Mouse (Mus musculus) layer of hippocampus, postnatal 14 days (tissue): Measurements from ENCODE around the gene Ap1ar. TPM values are rescaled to one million over a fixed set of nuclear protein-coding genes. Genes with fewer than 3 reads are reported as not detected.

Experiments used
- DNase-seq, 2 experiments: peaks; one replicate each; pipeline ENCODE4 v3.0.0; 2021 to 2022; ENCODE audit warnings: low spot score in 2 of 2, mixed read lengths in 1 of 2
- total RNA-seq, 2 experiments: library from RNA; stranded (reverse); gene quantifications; 2 replicates each; pipeline ENCODE4 v1.2.3; 2021

Gene Ap1ar
- total RNA-seq, 2 experiments from 2014 or later: 67.6 to 68.7 TPM

- DNase-seq: peak; percentile 46 to 73
Measured at GRCm38 (mm10) chr3:127759212-127759611, 78.1 kb downstream of the Ap1ar start.

DNA sequence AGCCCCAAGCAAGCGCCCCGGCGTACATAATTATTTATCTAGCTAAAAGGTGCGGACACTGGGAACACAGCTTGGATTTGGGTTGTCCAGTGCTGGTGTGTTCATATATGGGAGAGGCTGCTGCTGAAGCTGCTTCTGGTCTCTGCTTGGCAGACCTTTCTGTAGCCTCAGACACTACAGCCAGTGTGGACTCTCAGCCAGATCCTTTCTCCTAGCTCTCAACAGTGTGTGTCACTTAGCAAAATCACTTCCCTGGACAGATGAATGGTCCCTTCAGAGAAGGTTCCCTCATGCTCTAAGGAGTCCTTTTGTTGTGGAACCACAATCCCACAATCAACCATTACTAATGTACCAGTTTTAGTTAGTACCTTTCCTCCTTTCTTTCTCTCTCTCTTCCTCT is 78.5 kb downstream of the Ap1ar start:
- no peak for DNase-seq

GRCm38 (mm10) chr3:127757886-127758301 is 79.4 kb downstream of the Ap1ar start:
- DNase-seq: no peak

Other genes with a start within 250 kb of the Ap1ar start
- gene Neurog2, start 204.4 kb downstream of the Ap1ar start, total RNA-seq: 1 to 10 TPM; 2.4 to 2.8 TPM
- gene Alpk1, start 57.0 kb downstream of the Ap1ar start, total RNA-seq: 10 to 100 TPM; 11.4 to 13.3 TPM
- 1 to 10 TPM; 4.2 to 5.0 TPM for gene Tifa, start 47.7 kb downstream of the Ap1ar start, total RNA-seq
- 1 to 10 TPM; 3.5 to 4.9 TPM for gene Fam241a, start 58.8 kb upstream of the Ap1ar start, total RNA-seq